Mouse (Mus musculus): ENCODE measurements at regions not wholly inside any gene's neighbourhood (a gene's known extent, or its start where the extent isn't known, plus 50 kb on each side); places are given as distances from the start of the nearest gene placed in this dataset.

GRCm38 (mm10) chr14:40063371-40063770 is 590.5 kb upstream of the Nrg3 start:
- Histone ChIP-seq H3K27me3 (replicated peaks; ENCODE audit: control insufficient read depth, insufficient read depth, low read length) (no peaks in the 10 kb centered on the region), H3K9me3 (replicated peaks; ENCODE audit: control insufficient read depth, low read length) (no peaks in the 10 kb centered on the region), H3K4me3 (ENCODE audit: low read depth, low read length) (no peak overlapping the region), H3K9ac (ENCODE audit: low read length) (no peak overlapping the region), H3K36me3 (ENCODE audit: control insufficient read depth, insufficient read depth, low read length) (no peaks in the 10 kb centered on the region), H3K27ac (ENCODE audit: low read depth, low read length) (no peak overlapping the region), H3K4me1 (ENCODE audit: control insufficient read depth, insufficient read depth, low read length) (no peaks in the 10 kb centered on the region), H3K4me2 (ENCODE audit: low read length) (no peak overlapping the region)
- DNase-seq (ENCODE audit: low spot score) (no peak), ATAC-seq (no peak)
- WGBS, result 94% methylated on average over 1 of the region's 1 CpGs

- Histone ChIP-seq H3K4me2 (ENCODE audit: low read length) (no peak overlapping the region), H3K9ac (ENCODE audit: low read length) (no peak overlapping the region), H3K27me3 (replicated peaks; ENCODE audit: control insufficient read depth, insufficient read depth, low read length) (no peaks in the 10 kb centered on the region), H3K4me3 (ENCODE audit: low read depth, low read length) (no peak overlapping the region), H3K36me3 (ENCODE audit: control insufficient read depth, insufficient read depth, low read length) (no peaks in the 10 kb centered on the region), H3K9me3 (replicated peaks; ENCODE audit: control insufficient read depth, low read length) (no peaks in the 10 kb centered on the region), H3K27ac (ENCODE audit: low read depth, low read length) (no peak overlapping the region), H3K4me1 (ENCODE audit: control insufficient read depth, insufficient read depth, low read length) (no peaks in the 10 kb centered on the region)
- ATAC-seq (no peak), DNase-seq (ENCODE audit: low spot score) (no peak)
Observed at GRCm38 (mm10) chr14:40041879-40042278, 569.0 kb upstream of the Nrg3 start.

GRCm38 (mm10) chr14:40036173-40036572 is 563.3 kb upstream of the Nrg3 start:
- Histone ChIP-seq H3K4me1 (ENCODE audit: control insufficient read depth, insufficient read depth, low read length) (no peaks in the 10 kb centered on the region), H3K4me3 (ENCODE audit: low read depth, low read length) (no peak overlapping the region), H3K9ac (ENCODE audit: low read length) (no peak overlapping the region), H3K36me3 (ENCODE audit: control insufficient read depth, insufficient read depth, low read length) (no peaks in the 10 kb centered on the region), H3K27me3 (replicated peaks; ENCODE audit: control insufficient read depth, insufficient read depth, low read length) (no peaks in the 10 kb centered on the region), H3K9me3 (replicated peaks; ENCODE audit: control insufficient read depth, low read length) (no peaks in the 10 kb centered on the region), H3K4me2 (ENCODE audit: low read length) (no peak overlapping the region), H3K27ac (ENCODE audit: low read depth, low read length) (no peak overlapping the region)
- no peak for DNase-seq (ENCODE audit: low spot score)
- 62% methylated on average over 1 of the region's 1 CpGs for WGBS
- no peak for ATAC-seq

- Histone ChIP-seq H3K9ac (ENCODE audit: low read length) (no peak overlapping the region), H3K4me1 (ENCODE audit: control insufficient read depth, insufficient read depth, low read length) (no peaks in the 10 kb centered on the region), H3K4me3 (ENCODE audit: low read depth, low read length) (no peak overlapping the region), H3K9me3 (replicated peaks; ENCODE audit: control insufficient read depth, low read length) (no peaks in the 10 kb centered on the region), H3K4me2 (ENCODE audit: low read length) (no peak overlapping the region), H3K27me3 (replicated peaks; ENCODE audit: control insufficient read depth, insufficient read depth, low read length) (no peaks in the 10 kb centered on the region), H3K27ac (ENCODE audit: low read depth, low read length) (no peak overlapping the region), H3K36me3 (ENCODE audit: control insufficient read depth, insufficient read depth, low read length) (no peaks in the 10 kb centered on the region)
- 51% methylated on average over 1 of the region's 1 CpGs for WGBS
- DNase-seq (ENCODE audit: low spot score) (peak; percentile 3), ATAC-seq (no peak)
Observed at GRCm38 (mm10) chr14:40015261-40015660, 542.4 kb upstream of the Nrg3 start.

- Histone ChIP-seq H3K4me1 (ENCODE audit: control insufficient read depth, insufficient read depth, low read length) (no peaks in the 10 kb centered on the region), H3K9ac (ENCODE audit: low read length) (no peak overlapping the region), H3K9me3 (replicated peaks; ENCODE audit: control insufficient read depth, low read length) (no peaks in the 10 kb centered on the region), H3K4me3 (ENCODE audit: low read depth, low read length) (no peak overlapping the region), H3K27me3 (replicated peaks; ENCODE audit: control insufficient read depth, insufficient read depth, low read length) (no peaks in the 10 kb centered on the region), H3K4me2 (ENCODE audit: low read length) (no peak overlapping the region), H3K36me3 (ENCODE audit: control insufficient read depth, insufficient read depth, low read length) (no peaks in the 10 kb centered on the region), H3K27ac (ENCODE audit: low read depth, low read length) (no peak overlapping the region)
- whole genome bisulfite sequencing, result 58% methylated on average over 1 of the region's 1 CpGs
- DNase-seq (ENCODE audit: low spot score) (no peak), ATAC-seq (no peak)
Observed at GRCm38 (mm10) chr14:40014646-40015045, 541.8 kb upstream of the Nrg3 start.

- WGBS, result 15% methylated on average over 8 of the region's 8 CpGs
Observed at GRCm38 (mm10) chr14:40009781-40010551, 537.1 kb upstream of the Nrg3 start.

More at GRCm38 (mm10) chr14:40009781-40010551, 537.1 kb upstream of the Nrg3 start:
- Histone ChIP-seq H3K4me2 (ENCODE audit: low read length) (no peak overlapping the region), H3K4me1 (ENCODE audit: control insufficient read depth, insufficient read depth, low read length) (no peaks in the 10 kb centered on the region), H3K27me3 (replicated peaks; ENCODE audit: control insufficient read depth, insufficient read depth, low read length) (no peaks in the 10 kb centered on the region), H3K9ac (ENCODE audit: low read length) (no peak overlapping the region), H3K4me3 (ENCODE audit: low read depth, low read length) (no peak overlapping the region), H3K9me3 (replicated peaks; ENCODE audit: control insufficient read depth, low read length) (no peaks in the 10 kb centered on the region), H3K36me3 (ENCODE audit: control insufficient read depth, insufficient read depth, low read length) (no peaks in the 10 kb centered on the region), H3K27ac (ENCODE audit: low read depth, low read length) (no peak overlapping the region; the same call in 1 of the 2 replicates)
- DNase-seq (ENCODE audit: low spot score) (peak; percentile 52), ATAC-seq (peak; percentile 63; the same call in 1 of the 2 replicates)
